32 mouse cellular contexts compared by ENCODE assay signal in the genomic region with DNA sequence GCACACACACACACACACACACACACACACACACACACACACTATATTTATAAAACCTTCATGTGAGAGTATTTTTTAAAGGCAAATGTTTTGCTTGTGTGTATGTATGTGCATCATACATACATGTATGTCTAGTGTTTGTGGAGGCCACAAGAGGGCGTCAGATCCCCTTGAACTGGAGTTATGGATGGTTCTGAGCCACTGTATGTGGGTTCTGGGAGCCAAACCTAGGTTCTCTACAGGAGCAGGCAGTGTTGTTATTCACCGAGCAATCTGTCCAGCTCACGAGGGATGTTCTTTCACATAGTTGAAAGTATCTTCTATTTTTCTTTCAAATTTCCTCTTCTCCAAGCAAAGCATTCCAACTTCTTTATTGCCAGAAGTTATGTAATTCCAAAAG. TPM values are rescaled to one million over a fixed set of nuclear protein-coding genes. Genes with fewer than 3 reads are reported as not detected.
A peak's percentile ranks its signal among the peaks of the same experiment; 100 is the strongest.
DNase-seq lines count a peak whose midpoint lies in the region; ATAC-seq and TF ChIP-seq lines count a peak whose summit lies in the region.
"Had no signal": no experiment of that assay in that cellular context is flagged by ENCODE, and none has a peak within 500 bp of the region (broad histone marks: within the 10 kb centered on the region; RNA-seq: fewer than 3 reads in every experiment).

No protein-coding gene starts in this region.

- H3K27me3 ChIP-seq in intestine, postnatal 0 days (replicated peaks; ENCODE audit: control insufficient read depth, insufficient read depth, low read length): no peaks in the 10 kb centered on the region
- H3K27me3 ChIP-seq in intestine, embryonic 16.5 days (replicated peaks; ENCODE audit: control insufficient read depth, insufficient read depth, low read length): no peaks in the 10 kb centered on the region
- H3K27me3 ChIP-seq: embryonic facial prominence, embryonic 13.5 days; heart, embryonic 13.5 days; hindbrain, embryonic 13.5 days had no signal

- no peaks in the 10 kb centered on the region for H3K4me1 ChIP-seq in intestine, postnatal 0 days (replicated peaks; ENCODE audit: control insufficient read depth, insufficient read depth, low read length)
- H3K4me1 ChIP-seq in intestine, embryonic 16.5 days (ENCODE audit: control insufficient read depth, insufficient read depth, low read length): no peaks in the 10 kb centered on the region
- H3K4me1 ChIP-seq: embryonic facial prominence, embryonic 13.5 days; heart, embryonic 13.5 days; hindbrain, embryonic 13.5 days had no signal

- H3K4me2 ChIP-seq in intestine, postnatal 0 days (replicated peaks; ENCODE audit: low read depth): no peak overlapping the region
- H3K4me2 ChIP-seq in intestine, embryonic 16.5 days (ENCODE audit: low read depth, low read length): no peak overlapping the region
- H3K4me2 ChIP-seq: embryonic facial prominence, embryonic 13.5 days; heart, embryonic 13.5 days; hindbrain, embryonic 13.5 days; lung, embryonic 14.5 days had no signal

- ATAC-seq in intestine, postnatal 0 days: no peak
- no peak for ATAC-seq in intestine, embryonic 16.5 days
- ATAC-seq: activated CD4-positive, CD25-positive, alpha-beta regulatory T cell, adult 4 months; forebrain, embryonic 14.5 days; Patski had no signal

- no peaks in the 10 kb centered on the region for H3K36me3 ChIP-seq in intestine, postnatal 0 days (ENCODE audit: control insufficient read depth, insufficient read depth)
- H3K36me3 ChIP-seq in intestine, embryonic 16.5 days (ENCODE audit: control insufficient read depth, insufficient read depth, low read length): no peaks in the 10 kb centered on the region
- H3K36me3 ChIP-seq: embryonic facial prominence, embryonic 13.5 days; heart, embryonic 13.5 days; hindbrain, embryonic 13.5 days had no signal

- H3K4me3 ChIP-seq in intestine, postnatal 0 days (ENCODE audit: low read depth, low read length): no peak overlapping the region
- H3K4me3 ChIP-seq in intestine, embryonic 16.5 days (ENCODE audit: low read length): no peak overlapping the region
- H3K4me3 ChIP-seq: embryonic facial prominence, embryonic 13.5 days; erythroblast, embryonic 14.5 days; heart, embryonic 13.5 days; hindbrain, embryonic 13.5 days had no signal

- DNase-seq in gastrocnemius, adult 18-20 months (ENCODE audit: low spot score): peak; percentile 6
- DNase-seq in gastrocnemius, postnatal 4 days (ENCODE audit: low spot score in 2 of 2): no peak
- DNase-seq in ES-CJ7 (ENCODE audit: low read depth, low spot score) (peak; percentile 38), adipocyte (ENCODE audit: low spot score) (peak; percentile 52)
- DNase-seq in cerebellum, postnatal 14 days: no peak
- no peak for DNase-seq in left cerebral cortex, postnatal 36 days (ENCODE audit: low spot score in 2 of 2)
- DNase-seq: adrenal gland, postnatal 25 days; B cell, adult 2 months; cerebellum, adult 9-10 months; gastrocnemius, postnatal 25 days; kidney, adult 2 months; layer of hippocampus, adult 9-11 months; lung, embryonic 14.5 days; lung, postnatal 4 days; midbrain, embryonic 14.5 days; spleen, adult 18-20 months; thymus, postnatal 14 days had no signal

- intact Hi-C loops in left cerebral cortex, postnatal 36 days (cut with DNase I): no loop called here

- no peaks in the 10 kb centered on the region for H3K9me3 ChIP-seq in intestine, postnatal 0 days (ENCODE audit: control insufficient read depth)
- H3K9me3 ChIP-seq in intestine, embryonic 16.5 days (ENCODE audit: control insufficient read depth, low read length): no peaks in the 10 kb centered on the region
- H3K9me3 ChIP-seq: embryonic facial prominence, embryonic 13.5 days; heart, embryonic 13.5 days; hindbrain, embryonic 13.5 days had no signal

- TF ChIP-seq CTCF in intestine, postnatal 0 days (IDR thresholded peaks at IDR 0.05; ENCODE audit: low read depth): peak; percentile 42

- no peak overlapping the region for H3K27ac ChIP-seq in intestine, postnatal 0 days (ENCODE audit: low read depth, low read length)
- no peak overlapping the region for H3K27ac ChIP-seq in intestine, embryonic 16.5 days (ENCODE audit: low read length)
- H3K27ac ChIP-seq: embryonic facial prominence, embryonic 13.5 days; heart, embryonic 13.5 days; hindbrain, embryonic 13.5 days; kidney, postnatal 0 days; liver, embryonic 14.5 days had no signal

- H3K9ac ChIP-seq in intestine, postnatal 0 days (ENCODE audit: low read depth, low read length): no peak overlapping the region
- H3K9ac ChIP-seq in intestine, embryonic 16.5 days (ENCODE audit: low read depth, low read length): no peak overlapping the region
- H3K9ac ChIP-seq: embryonic facial prominence, embryonic 13.5 days; heart, embryonic 13.5 days; hindbrain, embryonic 13.5 days; liver, embryonic 14.5 days; lung, embryonic 14.5 days had no signal

- 61% methylated on average over 3 of the region's 3 CpGs for WGBS in intestine, postnatal 0 days
- 61% methylated on average over 3 of the region's 3 CpGs for WGBS in intestine, embryonic 16.5 days

RNA-seq across cellular contexts. Expression of a gene that starts 56.3 kb away (rescaled TPM):
- not detected for total RNA-seq in gastrocnemius, adult 18-20 months (2021)
- 100 to 1,000 TPM; 212 to 217 TPM for total RNA-seq in gastrocnemius, postnatal 4 days (2021)
- polyA plus RNA-seq in intestine, postnatal 0 days (2015; fragmentation: Nextera tagmentation; extraction: Ambion mirVana): 4.1 and 5.9 TPM in 2 replicates
- 9.6 and 9.8 TPM in 2 replicates for polyA plus RNA-seq in intestine, embryonic 16.5 days (2015; fragmentation: Nextera tagmentation; extraction: Ambion mirVana)
- under 1 TPM; 0.34 to 0.49 TPM for total RNA-seq in left cerebral cortex, postnatal 36 days (2021)
- total RNA-seq: common myeloid progenitor, adult 5-6 weeks; heart, postnatal 36 days; megakaryocyte-erythroid progenitor cell, adult 5-6 weeks had no signal
- polyA plus RNA-seq: activated CD4-positive, CD25-positive, alpha-beta regulatory T cell, adult 4 months; erythroblast, embryonic 14.5 days; large intestine, adult 2 months; Patski had no signal

Comparison
In these comparisons a context has a peak if more than half of its experiments do, and no peak if none do; other contexts are left out.
1. DNase-seq: peak in gastrocnemius, adult 18-20 months (single experiment), ES-CJ7 (single experiment) and adipocyte (single experiment); none in gastrocnemius, postnatal 4 days (0 of 2), cerebellum, postnatal 14 days (0 of 2) and left cerebral cortex, postnatal 36 days (0 of 2).
2. RNA of a gene that starts 56.3 kb away (total RNA-seq): 212 to 217 TPM in gastrocnemius, postnatal 4 days; 0.34 to 0.49 TPM in left cerebral cortex, postnatal 36 days and not detected in gastrocnemius, adult 18-20 months; every median in the first group is over 100 times any median in the second.